8 mouse cellular contexts compared by ENCODE assay signal in genomic region chrX:13346696-13347026, GRCm38 (mm10).
DNase-seq lines count a peak whose midpoint lies in the region; ATAC-seq and TF ChIP-seq lines count a peak whose summit lies in the region.

No protein-coding gene starts in this region.

- H3K9me3 ChIP-seq in heart, embryonic 14.5 days (ENCODE audit: control insufficient read depth, low read length): no peaks in the 10 kb centered on the region
- no peaks in the 10 kb centered on the region for H3K9me3 ChIP-seq in ES-Bruce4 (replicated peaks; ENCODE audit: control insufficient read depth, insufficient read depth, low read length, poor library complexity, severe bottlenecking)
- H3K9me3 ChIP-seq in embryonic facial prominence, embryonic 13.5 days: no peaks in the 10 kb centered on the region
- no peaks in the 10 kb centered on the region for H3K9me3 ChIP-seq in intestine, embryonic 15.5 days

- H3K4me1 ChIP-seq in heart, embryonic 14.5 days (ENCODE audit: control insufficient read depth in 2 of 2, insufficient read depth in 2 of 2, low read length in 2 of 2): peaks cover 0 to 16% of the 10 kb centered on the region in 2 experiments; a peak in 2 of 4 replicates
- H3K4me1 ChIP-seq in ES-Bruce4 (ENCODE audit: control insufficient read depth, insufficient read depth, low read length): no peaks in the 10 kb centered on the region
- H3K4me1 ChIP-seq in embryonic facial prominence, embryonic 13.5 days: peaks cover 18% of the 10 kb centered on the region
- H3K4me1 ChIP-seq in intestine, embryonic 15.5 days (replicated peaks): no peaks in the 10 kb centered on the region
- H3K4me1 ChIP-seq in small intestine, adult 2 months (ENCODE audit: control insufficient read depth, insufficient read depth, insufficient read length, low read length): peaks cover 15% of the 10 kb centered on the region; the same call in 1 of the 2 replicates

- peak overlapping the region; percentile 39 to 46 for H3K4me3 ChIP-seq in heart, embryonic 14.5 days (ENCODE audit: control insufficient read depth in 1 of 2, insufficient read depth in 1 of 2, low read depth in 1 of 2, low read length in 2 of 2)
- peak overlapping the region; percentile 77 for H3K4me3 ChIP-seq in ES-Bruce4 (ENCODE audit: low read depth, low read length)
- peak overlapping the region; percentile 42 for H3K4me3 ChIP-seq in embryonic facial prominence, embryonic 13.5 days
- peak overlapping the region; percentile 40 for H3K4me3 ChIP-seq in intestine, embryonic 15.5 days (replicated peaks)
- H3K4me3 ChIP-seq in small intestine, adult 2 months (ENCODE audit: low read depth, low read length): peak overlapping the region; percentile 86

- WGBS in heart, embryonic 14.5 days: 7% methylated on average over 5 of the region's 5 CpGs
- 13% methylated on average over 5 of the region's 5 CpGs for WGBS in embryonic facial prominence, embryonic 13.5 days
- 6% methylated on average over 5 of the region's 5 CpGs for WGBS in intestine, embryonic 15.5 days
- WGBS in small intestine, adult 2 months: 7% methylated on average over 5 of the region's 5 CpGs

- H3K36me3 ChIP-seq in heart, embryonic 14.5 days (ENCODE audit: control insufficient read depth, insufficient read depth, low read length): no peaks in the 10 kb centered on the region
- no peaks in the 10 kb centered on the region for H3K36me3 ChIP-seq in ES-Bruce4 (ENCODE audit: control insufficient read depth, insufficient read depth, low read length, poor library complexity, severe bottlenecking)
- H3K36me3 ChIP-seq in embryonic facial prominence, embryonic 13.5 days: no peaks in the 10 kb centered on the region
- no peaks in the 10 kb centered on the region for H3K36me3 ChIP-seq in intestine, embryonic 15.5 days
- H3K36me3 ChIP-seq in small intestine, adult 2 months (ENCODE audit: control insufficient read depth, insufficient read depth, low read length): no peaks in the 10 kb centered on the region

- no peak for TF ChIP-seq CTCF in ES-Bruce4 (IDR thresholded peaks at IDR 0.05; ENCODE audit: low read depth, low read length)
- no peak for TF ChIP-seq CTCF in small intestine, adult 2 months (IDR thresholded peaks at IDR 0.05; ENCODE audit: extremely low read depth, insufficient read length, insufficient replicate concordance, low read depth, low read length)

- ATAC-seq in heart, embryonic 14.5 days (ENCODE audit: insufficient number of reproducible peaks, insufficient read depth, low FRiP score, low read depth): no peak
- no peak for ATAC-seq in embryonic facial prominence, embryonic 13.5 days (ENCODE audit: insufficient number of reproducible peaks, insufficient read depth, low FRiP score, low TSS enrichment, low read depth)
- peak; percentile 16 for ATAC-seq in intestine, embryonic 15.5 days

- H3K27ac ChIP-seq in heart, embryonic 14.5 days (replicated peaks in 1 of 2; ENCODE audit: control insufficient read depth in 1 of 2, insufficient read depth in 1 of 2, low read depth in 2 of 2, low read length in 2 of 2): peak overlapping the region; percentile 85 to 88
- H3K27ac ChIP-seq in ES-Bruce4 (ENCODE audit: insufficient read depth, low read length): peak overlapping the region; percentile 91
- H3K27ac ChIP-seq in embryonic facial prominence, embryonic 13.5 days: peak overlapping the region; percentile 91
- peak overlapping the region; percentile 82; the same call in 1 of the 2 replicates for H3K27ac ChIP-seq in intestine, embryonic 15.5 days
- H3K27ac ChIP-seq in small intestine, adult 2 months (ENCODE audit: insufficient read depth, low read depth, low read length): peak overlapping the region; percentile 36; the same call in 1 of the 2 replicates

- H3K4me2 ChIP-seq in heart, embryonic 14.5 days (ENCODE audit: low read length): peak overlapping the region; percentile 67
- H3K4me2 ChIP-seq in embryonic facial prominence, embryonic 13.5 days: peak overlapping the region; percentile 58
- peak overlapping the region; percentile 61 for H3K4me2 ChIP-seq in intestine, embryonic 15.5 days (replicated peaks)

- H3K9ac ChIP-seq in heart, embryonic 14.5 days (ENCODE audit: low read length): peak overlapping the region; percentile 66
- H3K9ac ChIP-seq in ES-Bruce4 (ENCODE audit: low read depth, poor library complexity, severe bottlenecking): peak overlapping the region; percentile 79
- peak overlapping the region; percentile 58 for H3K9ac ChIP-seq in embryonic facial prominence, embryonic 13.5 days
- no peak overlapping the region for H3K9ac ChIP-seq in intestine, embryonic 15.5 days

- no peak for DNase-seq in heart, adult 18-20 months
- DNase-seq in lung, adult 18-20 months: peak; percentile 19 to 34
- DNase-seq in ovary, adult 18-20 months (ENCODE audit: low spot score): no peak

- TF ChIP-seq POLR2A in ES-Bruce4 (IDR thresholded peaks at IDR 0.05; ENCODE audit: insufficient read depth, low read length): no peak
- no peak for TF ChIP-seq POLR2A in small intestine, adult 2 months (IDR thresholded peaks at IDR 0.05; ENCODE audit: low read depth, low read length)

- peaks cover 13% of the 10 kb centered on the region for H3K27me3 ChIP-seq in heart, embryonic 14.5 days (ENCODE audit: control insufficient read depth, insufficient read depth, low read length)
- no peaks in the 10 kb centered on the region for H3K27me3 ChIP-seq in ES-Bruce4 (ENCODE audit: control insufficient read depth, insufficient read depth, low read length, poor library complexity, severe bottlenecking)
- H3K27me3 ChIP-seq in embryonic facial prominence, embryonic 13.5 days: peaks cover 35% of the 10 kb centered on the region
- H3K27me3 ChIP-seq in intestine, embryonic 15.5 days (replicated peaks): no peaks in the 10 kb centered on the region
- H3K27me3 ChIP-seq in small intestine, adult 2 months (ENCODE audit: control insufficient read depth, insufficient read depth, low read length): no peaks in the 10 kb centered on the region

- TF ChIP-seq EP300 in ES-Bruce4 (IDR thresholded peaks at IDR 0.05; ENCODE audit: insufficient read depth, low read depth, low read length): no peak

Comparison
In these comparisons a context has a peak if more than half of its experiments do, and no peak if none do; other contexts are left out.
1. H3K27ac ChIP-seq: peak in every context shown above with its lines; median percentile 91 in ES-Bruce4; 91 in embryonic facial prominence, embryonic 13.5 days; 86 in heart, embryonic 14.5 days; 82 in intestine, embryonic 15.5 days; 36 in small intestine, adult 2 months.
2. DNase-seq: peak in lung, adult 18-20 months (2 of 2); none in heart, adult 18-20 months (0 of 2) and ovary, adult 18-20 months (single experiment).
3. Peak in every context shown above with its lines, with median percentiles within 50 percentile points of each other: H3K4me2 ChIP-seq and H3K4me3 ChIP-seq.